Mouse (Mus musculus): ENCODE results near the gene Dgke. TPM values are rescaled to one million over a fixed set of nuclear protein-coding genes. Genes with fewer than 3 reads are reported as not detected.
A peak's percentile ranks its signal among the peaks of the same experiment; 100 is the strongest.
"Not testable (repeated sequence)": the region's sequence is repeated elsewhere in the genome, so short reads cannot be mapped to it uniquely, and the experiment has no call there.

The Dgke gene
- polyA plus RNA-seq, 1 experiment from 2014 or later: 5.5 TPM

DNA sequence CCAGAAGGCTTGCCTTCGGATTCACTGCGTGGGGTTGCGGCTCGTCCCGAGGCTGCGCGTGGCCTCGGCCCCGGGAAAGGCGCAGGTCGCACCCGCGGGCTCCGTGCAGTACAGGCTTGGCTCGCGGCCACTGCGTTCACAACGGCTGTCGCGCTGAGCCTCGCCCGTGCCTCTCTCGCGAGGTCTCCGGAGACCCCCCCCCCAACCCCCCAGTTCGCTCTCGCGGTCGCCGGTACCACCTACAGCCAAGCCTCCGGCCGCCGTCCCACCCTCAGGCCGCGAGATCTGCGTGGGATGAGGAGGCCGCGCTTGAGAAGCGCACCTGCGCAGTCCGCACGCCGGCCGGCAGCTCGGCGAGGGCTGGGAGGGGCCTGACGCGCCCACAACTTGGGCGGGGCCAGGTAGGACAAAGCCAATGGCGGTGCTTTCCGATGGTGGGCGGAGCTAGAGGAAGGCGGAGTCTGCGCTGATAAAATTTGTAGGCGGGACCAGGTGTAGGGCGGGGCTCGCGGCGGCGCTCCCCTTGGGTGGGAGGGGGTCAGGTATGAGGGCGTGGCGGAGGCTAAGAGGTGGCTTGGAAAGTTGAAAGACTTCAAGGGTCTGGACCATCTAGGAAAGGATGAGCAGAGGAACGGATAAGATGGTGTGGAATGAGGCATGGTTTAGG is 6.1 kb downstream of the Dgke start:
- H3K9ac ChIP-seq: peak overlapping the region; percentile 90
- no peaks in the 10 kb centered on the region for H3K27me3 ChIP-seq (replicated peaks)
- H3K4me1 ChIP-seq: peaks cover 41% of the 10 kb centered on the region
- ATAC-seq (ENCODE audit: extremely low read depth, insufficient number of reproducible peaks, low FRiP score, low TSS enrichment): peak; percentile 89
- peak overlapping the region; percentile 78 for H3K4me3 ChIP-seq
- no peaks in the 10 kb centered on the region for H3K9me3 ChIP-seq
- H3K36me3 ChIP-seq: peaks cover 3% of the 10 kb centered on the region; the same call in 1 of the 2 replicates
- under 1% methylated on average over 63 of the region's 63 CpGs for WGBS
- H3K4me2 ChIP-seq: peak overlapping the region; percentile 90
- peak overlapping the region; percentile 77 for H3K27ac ChIP-seq (replicated peaks)

DNA sequence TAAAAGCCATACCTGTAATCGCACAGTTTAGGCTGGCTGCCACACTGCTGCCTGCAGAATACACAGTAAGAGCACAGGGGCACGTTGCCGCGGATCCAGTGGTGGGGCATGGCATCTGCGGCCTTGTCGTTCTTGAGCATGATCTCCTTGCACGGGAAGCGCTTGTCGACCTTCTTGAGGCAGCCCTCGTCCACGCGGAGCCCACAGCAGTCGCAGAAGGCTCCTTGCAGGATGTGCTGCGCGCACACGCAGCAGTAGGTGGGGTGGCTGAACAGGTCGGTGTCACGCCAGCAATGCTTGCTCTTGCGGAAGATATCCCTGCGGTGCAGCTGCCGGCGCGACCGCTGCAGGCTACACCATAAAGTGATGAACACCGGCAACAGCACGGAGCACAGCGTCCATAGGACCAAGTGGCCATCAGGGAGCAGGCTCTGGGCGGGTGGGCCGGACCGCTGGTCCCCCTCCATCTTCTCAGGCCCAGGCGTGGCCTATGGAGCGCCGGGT is 6.7 kb downstream of the Dgke start:
- Histone ChIP-seq H3K4me2 (peak overlapping the region; percentile 90), H3K36me3 (peaks cover 4% of the 10 kb centered on the region), H3K4me3 (peak overlapping the region; percentile 78), H3K27ac (replicated peaks) (peak overlapping the region; percentile 77), H3K9me3 (no peaks in the 10 kb centered on the region), H3K27me3 (replicated peaks) (no peaks in the 10 kb centered on the region), H3K4me1 (peaks cover 45% of the 10 kb centered on the region), H3K9ac (peak overlapping the region; percentile 90)
- 1% methylated on average over 33 of the region's 33 CpGs for WGBS
- peak; percentile 53; the same call in 1 of the 2 replicates for ATAC-seq (ENCODE audit: extremely low read depth, insufficient number of reproducible peaks, low FRiP score, low TSS enrichment)

DNA sequence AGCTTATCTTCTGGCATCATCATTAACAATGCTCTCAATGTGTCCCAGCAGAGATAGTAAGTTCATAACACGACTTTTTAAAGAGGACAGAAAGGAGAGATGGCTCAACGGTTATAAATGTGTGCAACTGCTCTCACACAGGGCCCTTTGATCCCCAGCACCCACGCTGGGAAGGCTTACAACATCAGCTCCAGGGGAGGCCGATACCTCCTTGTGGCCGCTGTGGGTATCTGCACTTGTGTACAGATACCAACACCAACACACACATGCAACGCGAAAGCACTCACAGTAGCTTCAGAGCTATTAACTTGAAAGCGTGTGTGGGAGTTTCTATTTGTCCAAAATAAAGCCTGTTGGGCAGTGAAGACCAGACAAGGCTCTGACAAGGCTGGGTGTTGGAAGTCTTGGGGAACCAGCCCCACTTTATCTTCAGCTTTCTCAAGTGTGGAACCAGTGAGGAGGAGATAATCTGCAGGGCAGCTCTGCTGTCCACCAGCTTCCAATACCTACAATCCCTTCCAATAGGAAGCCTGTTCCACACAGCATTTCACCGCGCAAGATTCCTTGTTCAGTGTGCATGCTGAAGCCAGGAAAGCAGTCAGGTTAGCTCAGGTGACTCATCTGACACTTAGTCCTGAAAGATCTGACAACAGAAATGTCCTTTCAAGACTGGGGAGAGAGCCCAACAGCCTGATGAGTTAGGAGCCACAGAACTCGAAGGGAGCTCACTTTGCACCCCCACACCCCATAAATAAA is 8.0 kb downstream of the Dgke start:
- Histone ChIP-seq H3K27me3 (replicated peaks) (no peaks in the 10 kb centered on the region), H3K9ac (peak overlapping the region; percentile 90), H3K36me3 (peaks cover 16% of the 10 kb centered on the region), H3K9me3 (no peaks in the 10 kb centered on the region), H3K4me1 (peaks cover 45% of the 10 kb centered on the region), H3K4me2 (peak overlapping the region; percentile 90), H3K4me3 (peak overlapping the region; percentile 78), H3K27ac (replicated peaks) (0 out of 2 replicates have a peak overlapping the region, but pooled peaks have one; percentile 6)
- ATAC-seq (ENCODE audit: extremely low read depth, insufficient number of reproducible peaks, low FRiP score, low TSS enrichment): no peak
- WGBS: 65% methylated on average over 11 of the region's 11 CpGs

DNA sequence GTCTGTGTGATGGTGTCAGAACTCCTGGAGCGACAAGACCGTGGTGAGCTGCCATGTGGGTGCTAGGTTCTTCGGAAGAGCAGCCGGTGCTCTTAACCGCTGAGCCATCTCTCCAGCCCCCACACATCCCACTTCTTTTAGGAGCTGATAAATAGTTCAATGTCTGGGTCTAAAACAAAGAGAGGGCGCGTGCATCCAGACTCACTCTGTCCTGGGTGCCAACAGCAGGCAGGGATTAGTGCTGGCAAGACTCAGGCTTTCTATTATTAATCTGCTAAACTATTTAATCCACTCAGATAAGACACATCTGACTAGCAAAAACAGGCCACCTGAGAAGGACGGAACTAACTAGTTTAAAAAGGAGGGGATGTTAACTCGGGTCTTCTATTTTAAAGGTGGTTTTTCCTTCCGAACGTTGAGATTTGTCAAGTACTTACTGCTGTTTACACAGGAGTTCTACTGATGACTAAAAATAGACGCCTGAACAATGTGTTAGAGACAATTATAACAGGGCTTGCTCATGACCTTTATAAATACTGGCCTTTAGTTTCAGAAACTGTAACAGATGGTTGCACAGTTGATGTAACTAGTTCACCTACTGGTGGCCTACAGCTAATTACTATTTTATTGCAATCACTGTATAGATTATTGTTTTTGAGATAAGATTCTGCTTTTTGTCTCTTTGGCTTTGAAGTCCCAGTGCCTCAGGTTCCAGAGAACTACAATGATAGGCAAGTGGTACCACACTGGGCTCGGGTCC is 10.5 kb downstream of the Dgke start:
- H3K4me1 ChIP-seq: peaks cover 45% of the 10 kb centered on the region
- no peaks in the 10 kb centered on the region for H3K27me3 ChIP-seq (replicated peaks)
- H3K36me3 ChIP-seq: peaks cover 40% of the 10 kb centered on the region
- no peaks in the 10 kb centered on the region for H3K9me3 ChIP-seq
- no peak for ATAC-seq (ENCODE audit: extremely low read depth, insufficient number of reproducible peaks, low FRiP score, low TSS enrichment)
- H3K4me2 ChIP-seq: peak overlapping the region; percentile 51
- H3K27ac ChIP-seq (replicated peaks): peak overlapping the region; percentile 86
- WGBS: 43% methylated on average over 13 of the region's 13 CpGs
- peak overlapping the region; percentile 24 for H3K4me3 ChIP-seq
- no peak overlapping the region; the same call in 1 of the 2 replicates for H3K9ac ChIP-seq

DNA sequence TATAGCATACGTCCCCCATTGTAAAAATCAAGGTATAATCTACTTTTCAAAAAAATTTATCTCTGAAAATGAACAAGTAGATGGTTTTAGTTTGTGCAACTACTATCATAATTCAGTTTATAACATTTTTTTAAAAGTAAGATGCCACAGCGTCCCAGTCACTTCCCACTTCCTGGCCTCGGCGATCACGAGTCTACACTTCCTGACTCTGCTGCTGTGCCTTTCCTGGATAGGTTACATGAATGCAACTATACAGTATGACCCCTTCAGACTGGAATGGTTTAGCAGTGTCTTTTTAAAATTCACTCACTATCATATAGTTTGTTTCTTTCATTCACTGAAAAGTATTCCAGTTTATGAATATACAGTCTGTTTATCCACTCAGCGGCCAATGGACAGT is 14.9 kb downstream of the Dgke start:
- Histone ChIP-seq H3K4me1 (peaks cover 16% of the 10 kb centered on the region), H3K27ac (replicated peaks) (no peak overlapping the region), H3K27me3 (replicated peaks) (no peaks in the 10 kb centered on the region), H3K9me3 (no peaks in the 10 kb centered on the region), H3K36me3 (peaks cover 76% of the 10 kb centered on the region), H3K4me2 (no peak overlapping the region), H3K9ac (no peak overlapping the region), H3K4me3 (no peak overlapping the region)
- ATAC-seq (ENCODE audit: extremely low read depth, insufficient number of reproducible peaks, low FRiP score, low TSS enrichment): no peak
- WGBS: 74% methylated on average over 6 of the region's 6 CpGs

DNA sequence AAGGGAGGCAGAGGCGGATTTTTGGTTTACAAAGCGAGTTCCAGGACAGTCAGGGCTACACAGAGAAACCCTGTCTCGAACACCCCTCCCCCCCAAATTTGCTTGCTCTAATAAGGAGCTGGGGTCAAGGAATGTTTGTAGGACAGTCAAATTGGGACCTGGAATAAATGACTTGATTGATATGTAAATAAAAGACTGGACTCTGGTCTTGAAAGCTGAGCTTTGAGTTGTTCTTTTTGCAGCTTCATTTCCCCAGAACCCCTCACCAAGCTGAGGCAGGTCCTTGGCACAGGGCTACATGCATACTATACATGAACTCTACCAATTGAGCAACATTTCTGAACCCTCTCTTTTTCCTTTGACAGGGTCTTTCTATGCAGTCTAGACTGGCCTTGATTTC is 20.6 kb downstream of the Dgke start:
- peaks cover 92% of the 10 kb centered on the region for H3K36me3 ChIP-seq
- peaks cover 6% of the 10 kb centered on the region; the same call in 1 of the 2 replicates for H3K9me3 ChIP-seq
- no peaks in the 10 kb centered on the region for H3K27me3 ChIP-seq (replicated peaks)
- no peak for ATAC-seq (ENCODE audit: extremely low read depth, insufficient number of reproducible peaks, low FRiP score, low TSS enrichment)
- 92% methylated on average over 3 of the region's 3 CpGs for WGBS
- H3K4me2 ChIP-seq: no peak overlapping the region
- H3K4me3 ChIP-seq: no peak overlapping the region
- no peak overlapping the region for H3K9ac ChIP-seq
- no peaks in the 10 kb centered on the region for H3K4me1 ChIP-seq
- no peak overlapping the region for H3K27ac ChIP-seq (replicated peaks)

DNA sequence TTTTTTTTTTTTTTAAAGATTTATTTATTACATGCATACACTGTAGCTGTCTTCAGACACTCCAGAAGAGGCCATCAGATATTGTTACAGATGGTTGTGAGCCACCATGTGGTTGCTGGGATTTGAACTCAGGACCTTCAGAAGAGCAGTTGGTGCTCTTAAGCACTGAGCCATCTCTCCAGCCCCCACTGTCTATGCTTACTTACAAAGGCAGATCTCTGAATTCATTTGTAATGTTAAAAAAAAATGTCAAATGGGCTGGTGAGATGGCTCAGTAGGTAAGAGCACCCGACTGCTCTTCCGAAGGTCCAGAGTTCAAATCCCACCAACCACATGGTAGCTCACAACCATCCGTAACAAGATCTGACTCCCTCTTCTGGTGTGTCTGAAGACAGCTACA is 21.1 kb downstream of the Dgke start:
- H3K4me2 ChIP-seq; H3K4me3 ChIP-seq; ATAC-seq (ENCODE audit: extremely low read depth, insufficient number of reproducible peaks, low FRiP score, low TSS enrichment); H3K27ac ChIP-seq (replicated peaks); H3K4me1 ChIP-seq; H3K27me3 ChIP-seq (replicated peaks); H3K9me3 ChIP-seq; H3K9ac ChIP-seq: not testable (repeated sequence)
- WGBS: 90% methylated on average over 3 of the region's 3 CpGs
- peaks cover 91% of the 10 kb centered on the region for H3K36me3 ChIP-seq

DNA sequence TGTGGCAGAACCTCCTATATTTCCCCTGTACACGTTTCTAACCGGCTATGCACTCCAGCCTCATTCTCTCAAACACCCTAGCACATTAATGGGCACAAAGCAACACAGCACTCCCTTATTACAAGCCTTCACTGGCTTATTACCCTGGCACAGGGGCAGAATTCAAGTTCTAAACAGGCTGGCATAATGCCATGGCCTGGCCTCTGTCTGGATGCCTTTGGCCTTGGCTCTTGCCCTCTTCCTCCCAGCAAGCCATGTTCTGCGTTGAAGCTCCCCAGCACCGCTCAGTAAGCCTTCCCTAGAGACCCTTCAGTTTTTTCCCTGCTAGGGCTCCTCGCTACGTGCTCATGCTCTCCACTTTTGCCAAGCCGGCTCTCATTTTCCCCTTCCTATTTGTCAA is 23.6 kb downstream of the Dgke start:
- ATAC-seq (ENCODE audit: extremely low read depth, insufficient number of reproducible peaks, low FRiP score, low TSS enrichment): no peak
- Histone ChIP-seq H3K4me2 (no peak overlapping the region), H3K4me1 (no peaks in the 10 kb centered on the region), H3K27me3 (replicated peaks) (no peaks in the 10 kb centered on the region), H3K36me3 (peaks cover 96% of the 10 kb centered on the region), H3K4me3 (no peak overlapping the region), H3K9ac (no peak overlapping the region), H3K9me3 (peaks cover 6% of the 10 kb centered on the region; the same call in 1 of the 2 replicates), H3K27ac (replicated peaks) (no peak overlapping the region)
- WGBS: 87% methylated on average over 7 of the region's 7 CpGs

DNA sequence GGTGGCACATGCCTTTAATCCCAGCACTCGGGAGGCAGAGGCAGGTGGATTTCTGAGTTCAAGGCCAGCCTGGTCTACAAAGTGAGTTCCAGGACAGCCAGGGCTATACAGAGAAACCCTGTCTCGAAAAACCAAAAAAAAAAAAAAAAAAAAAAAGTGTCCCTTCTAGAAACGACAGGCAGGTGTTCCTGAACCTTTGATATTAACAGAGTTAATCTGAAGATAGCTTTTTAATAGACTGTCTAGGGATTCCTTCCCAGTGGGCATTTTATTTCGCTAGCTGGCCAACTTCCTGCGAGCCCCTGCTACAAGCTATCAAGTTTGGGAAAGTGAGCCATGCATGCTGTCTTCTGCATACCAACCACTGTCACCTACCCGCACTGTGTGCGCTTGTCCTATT is 25.6 kb downstream of the Dgke start:
- not testable (repeated sequence) for H3K4me2 ChIP-seq; ATAC-seq (ENCODE audit: extremely low read depth, insufficient number of reproducible peaks, low FRiP score, low TSS enrichment); H3K4me3 ChIP-seq; H3K27me3 ChIP-seq (replicated peaks); H3K9me3 ChIP-seq; H3K4me1 ChIP-seq; H3K9ac ChIP-seq; H3K27ac ChIP-seq (replicated peaks)
- 89% methylated on average over 6 of the region's 7 CpGs for whole genome bisulfite sequencing
- H3K36me3 ChIP-seq: peaks cover 91% of the 10 kb centered on the region

DNA sequence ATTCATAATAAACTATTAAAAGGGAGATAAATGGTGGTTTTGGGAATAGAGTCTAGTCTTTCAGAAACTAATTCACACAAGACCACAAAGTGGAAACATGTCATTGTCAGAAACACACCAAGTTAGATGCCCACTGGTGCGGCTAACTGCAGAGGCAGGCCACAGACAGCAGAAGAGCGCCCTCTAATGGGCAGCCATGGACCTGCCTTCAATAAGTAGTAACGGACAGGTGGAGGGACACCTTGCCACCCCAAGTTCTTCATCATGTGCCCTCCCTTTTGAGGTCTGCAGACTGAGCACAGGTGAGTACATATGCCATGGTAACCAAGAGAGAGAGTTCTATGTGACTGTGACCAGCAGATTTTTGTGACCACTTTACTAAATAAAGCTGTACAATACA is 27.3 kb downstream of the Dgke start:
- Histone ChIP-seq H3K27me3 (replicated peaks) (no peaks in the 10 kb centered on the region), H3K4me3 (no peak overlapping the region), H3K9me3 (no peaks in the 10 kb centered on the region), H3K36me3 (peaks cover 75% of the 10 kb centered on the region), H3K4me1 (no peaks in the 10 kb centered on the region), H3K9ac (no peak overlapping the region), H3K4me2 (no peak overlapping the region), H3K27ac (replicated peaks) (no peak overlapping the region)
- no peak for ATAC-seq (ENCODE audit: extremely low read depth, insufficient number of reproducible peaks, low FRiP score, low TSS enrichment)
- WGBS: 27% methylated on average over 3 of the region's 3 CpGs

DNA sequence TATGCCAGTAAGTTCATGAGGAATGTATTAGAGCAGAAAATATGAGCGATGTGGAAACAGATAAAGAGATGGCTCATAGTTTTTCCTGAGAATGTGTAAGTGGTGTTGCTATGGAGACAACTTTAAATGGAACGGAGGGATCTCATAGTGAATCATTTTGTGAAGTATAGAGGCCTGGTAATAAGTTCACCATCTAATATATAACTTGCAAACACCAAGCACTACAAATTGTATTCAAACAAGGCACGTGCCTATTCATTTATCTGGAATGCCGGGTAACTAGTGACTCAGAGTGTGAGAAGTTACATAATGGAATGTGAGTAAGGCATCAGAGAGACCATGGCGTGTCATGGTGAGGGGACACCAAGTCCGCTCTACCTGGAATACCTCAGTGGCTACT is 28.2 kb downstream of the Dgke start:
- no peak for ATAC-seq (ENCODE audit: extremely low read depth, insufficient number of reproducible peaks, low FRiP score, low TSS enrichment)
- Histone ChIP-seq H3K9me3 (no peaks in the 10 kb centered on the region), H3K9ac (no peak overlapping the region), H3K4me2 (no peak overlapping the region), H3K4me3 (no peak overlapping the region), H3K27ac (replicated peaks) (no peak overlapping the region), H3K36me3 (peaks cover 67% of the 10 kb centered on the region), H3K27me3 (replicated peaks) (no peaks in the 10 kb centered on the region), H3K4me1 (no peaks in the 10 kb centered on the region)
- 88% methylated on average over 6 of the region's 6 CpGs for WGBS

All from heart, embryonic 13.5 days (tissue).